Mouse (Mus musculus) right cerebral cortex, postnatal 10 days (tissue): Measurements from ENCODE around the gene Ccdc134.

Source experiments
- DNase-seq, 2 experiments: peaks; one replicate each; pipeline ENCODE4 v3.0.0; 2021; ENCODE audit warnings: low spot score in 2 of 2

Gene Ccdc134

DNA sequence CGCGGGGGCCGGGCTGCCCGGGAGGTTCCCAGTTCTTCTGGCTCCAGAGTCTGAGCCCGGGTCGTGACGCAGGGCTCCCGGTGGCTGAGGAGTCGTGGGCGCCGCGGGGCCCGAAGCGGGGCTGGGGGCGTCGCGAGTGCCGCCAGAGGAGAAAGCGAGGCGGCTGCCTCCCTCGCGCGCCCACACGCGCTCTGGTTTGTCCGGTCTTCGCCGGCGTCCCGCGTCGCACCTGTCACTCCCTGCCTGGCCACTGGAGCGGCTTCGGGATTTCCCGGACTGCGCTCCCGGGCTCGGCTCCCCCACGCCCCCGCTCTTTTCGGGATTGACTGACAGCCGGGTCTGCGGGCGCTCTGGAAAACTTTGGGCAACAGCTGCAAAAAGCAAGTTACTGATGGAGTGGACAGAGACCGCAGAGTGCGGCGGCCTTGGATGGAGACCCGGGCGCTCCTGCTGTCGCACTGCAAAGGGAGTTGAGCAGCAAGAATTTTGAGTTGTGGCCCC lies 19.9 kb downstream of the Ccdc134 start:
- DNase-seq, result peak; percentile 77 to 79

DNA sequence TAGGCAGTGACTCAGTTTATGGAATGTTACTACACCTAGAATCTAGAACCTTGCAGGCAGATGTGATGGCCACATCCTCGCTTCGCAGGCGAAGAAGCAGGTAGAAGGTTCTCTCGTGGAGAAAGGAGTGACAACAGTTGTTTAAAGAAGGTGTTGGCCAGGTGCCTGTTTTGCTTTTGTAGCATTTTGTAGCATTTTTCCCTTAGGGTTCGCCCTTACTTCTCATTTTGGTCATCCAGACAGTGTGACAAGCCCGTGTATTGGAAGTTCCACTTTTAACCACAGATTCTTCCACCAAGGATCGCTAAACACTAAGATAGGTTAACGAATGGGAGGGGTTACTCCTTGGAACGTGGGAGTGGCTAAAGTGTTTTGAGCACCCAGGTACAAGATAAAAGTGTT lies 20.8 kb downstream of the Ccdc134 start:
- no peak for DNase-seq

DNA sequence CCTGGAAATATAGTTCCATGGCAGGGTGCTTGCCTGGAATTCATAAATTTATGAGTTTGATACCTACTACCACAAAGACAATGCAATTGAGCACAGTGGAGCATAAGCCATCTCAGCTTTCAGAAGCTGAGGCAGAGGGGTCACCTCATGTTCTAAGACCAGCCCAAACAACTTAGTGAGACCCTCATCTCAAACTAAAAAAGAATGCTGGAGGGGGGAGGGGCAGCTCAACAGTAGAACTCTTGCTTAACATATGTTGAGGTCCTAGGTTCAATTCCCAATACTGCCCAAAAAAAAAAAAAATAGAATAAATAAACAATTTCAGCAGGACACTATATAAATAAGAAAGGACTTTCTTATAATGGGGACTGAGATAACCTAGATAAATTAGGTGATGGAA lies 22.3 kb downstream of the Ccdc134 start:
- DNase-seq, result no peak

DNA sequence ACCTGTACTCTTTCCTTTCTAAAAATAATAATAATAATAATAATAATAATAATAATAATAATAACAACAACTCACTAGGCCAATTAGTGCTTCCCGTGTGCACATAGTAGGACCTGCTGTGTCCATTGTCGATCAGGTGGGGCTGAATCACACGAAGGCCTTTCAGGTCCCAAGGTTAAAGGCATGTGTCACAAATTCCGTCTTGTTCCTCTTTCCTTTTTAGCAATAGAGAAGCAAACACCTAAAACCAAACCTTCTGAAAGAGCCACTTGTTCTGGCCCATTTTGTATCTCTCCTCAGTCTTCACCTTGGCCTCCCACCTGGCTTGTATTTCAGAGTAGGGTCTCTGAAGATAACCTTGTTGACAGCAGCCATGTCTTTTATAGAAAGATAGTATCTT lies 23.5 kb downstream of the Ccdc134 start:
- no peak for DNase-seq

DNA sequence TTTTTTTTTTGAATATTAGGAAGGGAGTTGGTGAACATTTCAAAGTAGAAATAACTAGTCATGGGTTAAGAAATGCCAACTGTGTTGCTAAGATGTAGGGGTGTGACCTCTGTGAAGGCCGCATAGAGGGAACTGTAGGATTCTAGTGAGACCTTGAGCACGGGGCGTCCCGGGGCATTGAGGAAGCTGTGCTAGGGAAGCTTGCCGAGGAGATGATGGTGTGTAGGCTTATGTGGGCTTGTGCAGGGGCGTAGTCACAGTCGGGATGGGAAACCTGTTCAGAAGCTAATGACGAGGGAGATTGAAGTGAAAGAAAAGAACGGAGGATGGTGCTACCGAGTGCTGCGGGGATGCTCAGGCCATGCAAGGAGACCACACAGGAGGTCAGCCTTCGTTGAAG lies 24.3 kb downstream of the Ccdc134 start:
- no peak for DNase-seq

DNA sequence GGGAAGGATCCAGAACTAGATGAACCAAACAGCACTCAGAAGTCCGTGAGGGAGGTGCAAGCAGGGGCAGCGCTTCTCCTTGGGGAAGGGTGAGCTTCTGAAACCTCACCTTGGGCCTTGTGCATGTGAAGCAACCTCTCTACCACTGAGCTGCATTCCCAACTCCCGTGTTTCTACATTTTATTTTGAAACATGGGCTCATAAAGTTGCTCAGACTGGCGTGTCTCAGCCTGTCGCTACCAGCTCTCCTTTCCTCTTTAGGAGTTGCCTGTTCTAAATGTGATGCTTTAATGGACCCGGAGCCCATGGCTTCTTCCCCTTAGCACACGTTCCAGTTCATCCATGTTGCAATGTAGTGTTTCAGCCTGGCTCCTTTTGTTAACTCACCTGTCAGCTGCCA lies 24.7 kb downstream of the Ccdc134 start:
- no peak for DNase-seq

DNA sequence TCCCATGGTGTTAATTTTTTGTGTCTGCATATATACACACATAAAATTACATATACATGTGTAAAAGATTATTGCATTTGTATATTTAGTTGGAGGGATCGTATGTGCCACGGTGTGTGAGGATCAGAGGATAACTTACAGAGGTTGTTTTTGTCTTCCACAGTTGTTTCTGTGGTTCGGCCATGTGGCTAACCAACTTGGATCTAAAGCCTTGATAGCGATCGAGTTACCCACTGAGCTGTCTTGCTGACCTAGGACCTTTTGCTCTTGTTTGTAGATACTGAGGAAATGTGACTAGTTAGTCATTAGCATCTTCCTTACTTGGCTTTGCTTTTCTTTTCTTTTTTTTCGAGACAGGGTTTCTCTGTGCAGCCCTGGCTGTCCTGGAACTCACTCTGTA lies 28.6 kb downstream of the Ccdc134 start:
- DNase-seq, result no peak

DNA sequence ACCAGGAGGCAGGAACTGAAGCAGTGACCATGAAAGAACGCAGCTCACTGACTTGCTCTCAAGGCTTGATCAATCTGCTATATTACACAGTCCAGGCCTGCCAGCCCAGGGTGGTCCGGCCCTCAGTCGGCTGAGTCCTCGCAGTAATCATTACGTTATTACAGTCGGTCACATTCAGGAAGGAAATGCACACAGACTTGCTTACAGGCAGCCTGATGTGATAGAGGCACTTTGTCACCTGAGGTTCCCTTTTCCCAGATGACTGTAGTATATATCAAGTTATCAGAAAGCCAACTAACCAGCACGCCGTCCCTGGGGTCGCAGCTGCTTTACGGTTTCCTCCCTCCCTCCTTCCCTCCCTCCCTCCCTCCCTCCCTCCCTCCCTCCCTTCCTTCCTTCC lies 29.2 kb downstream of the Ccdc134 start:
- no peak for DNase-seq

DNA sequence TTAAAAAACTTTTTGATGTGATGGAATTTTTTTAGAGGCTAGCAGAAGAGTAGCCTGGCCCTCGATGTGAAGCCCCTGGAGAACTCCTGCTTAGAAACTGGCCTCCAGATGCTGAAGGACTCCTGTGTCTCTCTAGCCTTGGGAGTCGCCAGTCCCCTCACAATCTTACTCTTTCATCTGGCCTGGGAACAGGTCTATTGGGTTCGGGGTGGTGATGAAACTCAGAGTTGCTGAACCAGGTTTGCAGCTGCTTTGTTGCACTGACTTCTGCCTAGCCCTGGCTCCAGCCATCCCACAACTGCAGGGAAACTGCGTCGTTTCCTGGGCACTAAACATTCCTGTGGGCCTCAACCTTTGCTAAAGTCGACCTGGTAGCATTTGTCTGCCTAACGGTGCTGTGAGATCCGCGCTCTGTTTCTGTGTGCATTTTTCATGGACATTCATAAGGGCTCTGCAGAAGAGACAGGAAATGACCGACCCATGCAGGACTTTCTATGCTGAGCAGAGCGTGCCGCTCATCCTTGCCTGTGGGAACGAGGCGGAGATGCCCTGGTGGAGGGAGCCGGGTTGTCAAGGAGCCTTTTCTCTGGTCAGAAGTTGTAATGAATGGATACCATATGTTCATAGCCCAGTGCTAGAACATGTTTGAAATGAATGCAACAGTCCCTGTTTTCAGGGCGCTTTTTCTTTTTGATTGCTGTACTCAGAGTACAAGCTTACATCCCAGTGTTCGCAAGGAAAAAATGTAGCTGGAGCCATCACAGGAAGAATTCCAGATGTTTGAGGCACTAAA lies 30.7 kb downstream of the Ccdc134 start:
- no peak for DNase-seq

DNA sequence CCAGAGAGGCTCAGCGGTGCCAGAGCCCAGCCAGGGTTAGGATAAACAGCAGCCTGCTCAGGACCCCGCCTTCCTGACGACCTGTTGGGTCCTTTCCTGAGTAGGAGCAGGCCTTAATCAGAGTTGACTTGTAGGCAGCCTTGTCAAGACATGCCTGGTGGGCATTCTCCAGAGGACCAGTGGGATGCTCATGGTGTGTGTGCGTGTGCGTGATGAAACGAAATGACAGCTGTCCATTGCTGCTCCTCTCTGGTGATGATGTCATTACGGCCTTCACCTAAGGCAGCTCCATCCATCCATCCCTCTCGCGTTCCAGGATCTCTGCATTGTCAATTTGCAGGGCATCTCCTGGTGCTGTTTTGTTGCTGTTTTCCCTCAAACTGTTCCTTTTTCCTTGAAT lies 31.7 kb downstream of the Ccdc134 start:
- DNase-seq, result no peak

DNA sequence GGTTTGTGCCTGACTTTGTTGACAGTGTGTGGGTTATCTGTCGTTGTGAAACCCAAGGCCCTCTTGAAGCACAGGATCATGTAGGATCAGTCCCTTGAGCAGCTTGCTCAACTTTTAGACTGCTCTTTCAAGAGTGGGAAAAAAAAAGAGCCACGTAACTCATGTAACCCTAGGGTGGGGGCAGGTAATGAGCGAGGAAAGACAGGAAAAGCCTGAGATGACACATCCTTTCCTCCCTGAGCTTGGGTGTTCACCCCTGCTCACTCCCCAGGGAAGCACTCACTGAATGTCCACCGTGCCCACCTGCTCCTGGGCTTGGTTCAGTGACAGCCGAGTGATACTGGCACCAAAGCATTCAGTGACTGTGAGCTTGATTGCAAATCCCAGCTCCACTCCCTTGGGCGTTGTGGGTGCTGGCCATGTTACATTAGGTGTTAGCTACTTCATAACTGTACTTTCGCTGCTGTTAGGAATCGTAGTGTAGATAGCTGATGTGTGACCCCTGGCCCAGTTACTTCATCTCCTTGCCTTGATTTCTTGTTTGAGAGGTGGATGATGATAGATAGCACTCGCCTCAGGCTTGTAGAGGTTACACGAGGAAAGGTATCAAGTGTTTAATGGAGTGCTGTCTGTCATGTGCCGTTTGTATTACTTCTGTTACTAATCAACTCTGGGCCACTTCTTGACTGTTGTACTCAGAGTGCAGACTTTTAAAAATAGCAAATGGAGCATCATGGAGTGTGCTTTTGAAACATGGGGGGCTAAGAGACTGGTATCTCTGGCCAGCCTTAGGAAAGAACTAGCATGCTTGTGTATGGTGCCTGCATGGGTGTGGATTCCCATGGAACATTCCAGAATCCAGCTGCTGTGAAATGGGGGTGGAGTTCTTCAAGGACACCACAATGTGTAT lies 33.3 kb downstream of the Ccdc134 start:
- no peak for DNase-seq

DNA sequence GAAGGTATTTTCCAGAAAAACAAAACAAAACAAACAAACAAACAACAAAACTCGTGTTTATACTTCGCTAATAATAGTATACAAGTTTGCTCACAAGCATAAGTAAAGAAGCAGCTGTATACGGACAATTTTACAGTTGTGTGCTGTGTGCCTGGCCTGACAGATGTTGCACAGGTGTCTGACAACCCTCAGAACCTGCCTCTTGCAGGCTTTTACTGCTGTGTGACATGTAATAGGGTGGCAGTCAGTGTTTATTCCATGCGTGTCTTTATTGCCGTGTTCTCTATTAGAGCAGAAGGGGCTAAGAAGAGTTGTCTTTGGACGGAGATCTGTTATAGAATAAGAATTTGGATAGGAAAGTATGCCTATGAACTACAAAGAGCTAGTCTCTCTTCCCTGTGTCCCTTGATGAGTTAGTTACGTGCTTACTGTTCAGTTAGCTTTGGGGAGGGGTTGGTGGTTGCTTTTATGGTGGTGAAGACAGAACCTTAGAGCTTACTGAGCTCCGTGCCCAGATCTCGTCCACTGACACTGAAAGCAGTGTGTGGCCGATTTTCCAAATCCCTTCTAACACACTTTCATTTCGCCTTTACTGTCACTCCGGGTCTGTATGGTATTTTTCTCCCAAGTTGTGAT lies 34.4 kb downstream of the Ccdc134 start:
- DNase-seq, result no peak

DNA sequence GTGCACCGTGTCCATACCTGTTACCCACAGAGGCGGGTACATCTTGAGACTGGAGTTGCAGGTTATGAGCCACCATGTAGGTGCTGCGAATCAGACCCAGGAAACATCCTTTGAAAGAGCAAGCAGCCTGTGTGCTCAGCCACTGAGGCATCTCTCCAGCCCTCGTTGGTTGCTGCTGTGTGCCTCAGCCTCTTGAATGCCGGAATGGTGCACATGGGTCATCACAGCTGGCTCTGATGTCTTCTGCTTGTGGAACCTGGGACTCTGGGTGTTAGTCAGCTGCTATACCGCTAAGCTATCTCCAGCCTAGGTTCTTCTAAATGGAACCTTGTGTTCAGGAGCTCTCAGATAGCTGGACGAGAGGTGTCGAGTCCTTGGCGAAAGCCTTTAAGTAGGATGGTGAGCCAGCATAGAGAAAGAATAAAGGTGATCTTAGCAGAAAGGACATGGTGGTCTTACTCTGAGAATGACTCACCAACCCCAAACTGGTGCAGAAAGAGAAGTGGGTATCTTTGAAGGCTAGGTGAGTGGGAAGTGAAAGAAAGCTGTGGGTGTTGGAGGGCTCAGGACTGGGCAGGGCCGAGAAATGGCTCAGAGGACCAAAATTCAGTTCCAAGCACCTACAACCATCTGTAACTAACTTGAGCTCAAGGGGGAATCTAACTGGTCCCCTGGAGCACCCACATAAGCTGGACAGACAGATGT lies 35.8 kb downstream of the Ccdc134 start:
- DNase-seq, result no peak

DNA sequence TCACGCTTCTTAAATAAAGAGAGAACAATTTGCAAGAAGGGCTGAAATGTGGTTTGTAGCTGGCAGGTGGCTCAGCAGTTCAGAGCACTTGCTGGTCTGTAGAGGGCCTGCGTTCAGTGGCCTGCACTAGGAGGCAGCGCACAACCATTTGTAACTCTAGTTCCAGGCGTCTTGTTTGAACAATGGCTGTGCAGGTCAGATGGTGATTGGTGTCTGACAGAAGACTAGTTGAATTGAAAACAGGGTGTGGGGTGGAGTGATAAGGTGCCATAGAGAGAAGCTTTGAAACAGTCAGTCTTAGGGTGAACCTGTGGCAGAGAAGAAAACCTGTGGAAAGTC lies 36.3 kb downstream of the Ccdc134 start:
- no peak for DNase-seq

DNA sequence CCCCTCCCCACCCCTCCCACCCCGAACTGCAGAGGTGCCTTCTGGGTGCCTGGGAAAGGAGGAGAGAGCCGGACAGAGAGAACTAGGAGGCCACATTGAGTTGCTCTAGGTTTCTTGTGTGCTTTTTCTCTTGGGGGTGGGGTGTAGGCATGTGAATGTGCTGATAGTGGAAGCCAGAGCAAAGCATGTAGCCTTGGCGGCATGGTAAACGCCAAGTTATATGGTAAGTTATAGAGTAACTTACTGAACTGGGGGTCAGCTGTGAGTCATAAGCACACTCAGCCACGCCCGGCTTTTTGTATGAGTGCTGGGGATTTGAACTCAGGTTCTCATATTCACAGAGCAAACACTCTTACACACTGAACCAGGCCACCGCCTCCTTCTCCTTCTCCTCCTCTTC lies 36.8 kb downstream of the Ccdc134 start:
- no peak for DNase-seq

DNA sequence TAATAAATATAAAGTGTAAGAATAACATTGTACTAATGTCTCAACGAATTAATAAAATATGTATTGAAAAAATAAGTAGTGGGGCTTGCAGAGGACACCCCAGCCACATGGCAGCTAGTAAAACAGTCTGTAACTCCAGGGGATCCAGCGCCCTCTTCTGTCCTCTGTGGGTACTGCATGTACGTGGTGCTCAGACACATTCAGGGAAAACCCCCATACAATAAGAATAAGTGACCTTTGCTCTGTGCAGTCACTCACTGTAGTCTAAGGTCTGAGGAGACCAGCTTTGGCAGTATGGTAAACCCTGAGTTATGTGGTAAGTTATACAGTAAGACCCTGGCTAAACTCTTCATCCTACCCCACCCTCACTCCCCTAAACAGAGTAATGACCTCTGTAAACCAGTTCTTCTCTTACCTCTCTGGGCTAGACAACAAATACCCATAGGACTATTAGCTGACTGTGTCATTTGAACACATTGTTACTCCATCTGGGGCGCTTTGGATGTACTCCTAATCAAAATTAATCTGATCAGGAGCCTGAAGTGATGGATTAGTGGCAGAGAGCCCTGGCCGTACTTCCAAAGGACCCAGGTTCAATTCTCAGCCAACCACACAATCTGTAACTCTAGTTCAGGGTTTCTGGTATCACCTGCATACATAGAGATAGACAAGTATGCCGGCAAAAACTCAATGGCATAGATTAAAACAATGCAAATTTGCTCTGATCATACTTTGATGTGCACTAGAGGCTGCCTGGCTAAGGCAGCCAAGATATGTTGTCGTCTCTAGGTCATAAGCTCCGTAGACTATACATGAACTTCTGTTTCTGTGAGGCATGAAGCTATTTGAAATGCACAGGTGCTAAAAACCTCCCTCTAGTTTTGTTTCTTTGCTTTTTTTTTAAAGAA lies 37.9 kb downstream of the Ccdc134 start:
- peak; percentile 73 to 80 for DNase-seq

DNA sequence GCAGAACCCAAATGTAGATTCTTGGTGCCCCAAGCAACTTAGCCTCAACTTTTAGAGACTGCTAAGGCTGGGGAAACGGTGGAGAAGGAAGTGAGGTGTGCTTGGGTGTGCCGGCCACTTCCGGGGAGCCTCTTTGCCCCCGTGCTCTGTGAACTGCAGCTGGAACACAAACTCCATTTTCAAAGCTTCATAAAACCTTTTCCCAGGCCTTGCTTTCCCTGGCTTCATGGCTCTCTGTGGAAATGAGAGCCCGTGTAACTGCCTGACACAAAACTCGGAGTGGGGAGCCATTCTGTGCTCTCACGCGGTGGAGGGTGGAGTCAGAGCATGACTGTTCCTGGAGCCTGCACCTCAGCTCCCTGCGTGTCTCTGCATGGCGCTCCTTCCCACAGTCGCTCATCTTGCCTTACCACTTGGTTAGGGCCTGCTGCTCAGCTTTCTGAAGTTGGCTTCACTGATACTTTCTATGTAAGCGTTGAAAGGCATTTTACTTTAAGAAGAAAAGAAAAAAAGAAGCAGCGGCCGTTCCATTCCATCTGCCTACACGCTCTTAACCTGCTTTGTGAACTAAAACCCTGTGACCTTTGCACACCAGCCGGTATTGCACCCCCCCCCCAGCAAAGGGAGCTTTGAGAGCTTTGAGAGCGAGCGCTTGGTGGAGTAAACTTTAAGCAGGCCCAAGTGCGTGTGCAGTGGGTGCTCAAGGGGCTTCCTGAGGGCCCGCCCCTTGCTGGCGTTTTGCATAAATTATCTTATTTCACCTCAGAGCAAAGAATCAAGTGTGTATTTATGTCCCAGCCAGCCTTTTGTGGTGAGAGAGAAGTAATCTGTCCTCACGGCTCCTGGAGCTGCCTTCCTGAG lies 38.7 kb downstream of the Ccdc134 start:
- DNase-seq, result no peak

DNA sequence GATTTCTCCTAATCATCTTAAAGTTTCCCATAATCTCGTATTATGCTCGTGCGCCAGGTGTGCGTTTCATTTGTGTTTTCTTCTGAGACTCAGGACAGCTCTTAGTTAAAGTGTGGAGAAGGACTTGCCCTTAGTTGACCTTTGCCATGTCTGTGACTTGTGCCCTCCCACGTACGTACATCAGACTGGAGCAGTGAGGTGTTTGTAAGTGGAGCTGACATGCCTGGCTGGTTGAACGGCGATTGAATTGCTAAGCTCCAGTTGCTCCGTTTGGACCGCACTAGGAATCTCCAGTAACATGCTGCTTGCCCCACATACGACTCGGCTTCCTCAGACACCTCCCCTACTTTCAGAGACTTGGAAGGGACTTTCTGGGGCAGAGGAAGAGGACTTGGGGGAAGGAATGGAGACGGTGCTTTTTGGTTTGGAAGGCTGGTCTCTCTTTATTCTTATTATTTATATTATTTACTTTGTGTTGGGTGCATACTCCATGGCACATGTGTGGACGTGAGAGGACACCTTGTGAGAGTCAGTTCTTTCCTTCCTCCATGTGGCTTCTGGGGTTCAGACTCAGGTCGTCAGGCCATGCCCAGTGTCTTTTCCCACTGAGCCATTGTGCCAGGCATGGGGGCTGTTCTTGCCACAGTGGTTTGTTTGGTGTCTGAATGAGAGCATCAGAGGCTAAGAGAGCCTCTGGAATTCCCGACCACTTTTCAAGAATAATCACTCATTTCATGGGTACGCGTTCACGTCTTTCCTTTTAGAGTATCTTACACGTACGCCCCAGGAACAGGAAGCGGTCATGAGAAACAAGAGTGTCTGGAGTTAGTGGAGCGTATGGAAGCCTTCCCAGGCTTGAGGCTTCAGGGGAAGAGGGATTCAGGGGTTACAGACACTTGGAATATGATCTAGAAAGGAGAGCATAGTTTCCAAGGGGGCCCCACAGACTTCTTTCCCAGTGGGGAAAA lies 39.8 kb downstream of the Ccdc134 start:
- no peak for DNase-seq

DNA sequence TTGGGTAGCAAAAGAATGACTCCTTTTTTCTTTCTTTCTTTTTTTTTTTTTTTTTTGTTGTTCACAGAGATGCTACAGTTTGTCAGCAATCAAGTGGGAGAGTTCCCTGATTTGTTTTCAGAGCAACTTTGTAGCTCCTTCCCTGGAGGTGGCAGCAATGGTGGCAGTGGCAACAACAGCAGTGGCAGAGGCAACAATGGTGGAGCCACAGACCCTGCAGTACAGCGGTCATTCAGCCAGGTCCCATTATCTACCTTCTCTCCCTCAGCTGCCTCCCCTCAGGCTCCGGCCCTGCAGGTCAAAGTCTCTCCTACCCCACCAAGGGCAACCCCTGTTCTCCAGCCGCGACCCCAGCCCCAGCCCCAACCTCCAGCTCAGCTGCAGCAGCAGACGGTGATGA lies 41.9 kb downstream of the Ccdc134 start:
- no peak for DNase-seq
